In genomic region chr4:102883142-102883541, GRCm38 (mm10) we compare ENCODE assay signal across 22 mouse cellular contexts.
DNase-seq lines count a peak whose midpoint lies in the region; ATAC-seq and TF ChIP-seq lines count a peak whose summit lies in the region.
"Had no signal": no experiment of that assay in that cellular context is flagged by ENCODE, and none has a peak within 500 bp of the region (broad histone marks: within the 10 kb centered on the region; RNA-seq: fewer than 3 reads in every experiment).

No protein-coding gene starts in this region.

- peak; percentile 51 for ATAC-seq in Patski
- no peak for ATAC-seq in forebrain, embryonic 15.5 days (replicated peaks)
- ATAC-seq: forebrain, embryonic 14.5 days; forebrain, postnatal 0 days had no signal

- no peaks in the 10 kb centered on the region for H3K9me3 ChIP-seq in forebrain, embryonic 15.5 days
- H3K9me3 ChIP-seq: embryonic facial prominence, embryonic 13.5 days; embryonic facial prominence, embryonic 15.5 days; forebrain, embryonic 12.5 days had no signal

- no peak overlapping the region for H3K4me3 ChIP-seq in C2C12 (ENCODE audit: insufficient read depth, poor library complexity, severe bottlenecking)
- no peak overlapping the region for H3K4me3 ChIP-seq in forebrain, embryonic 15.5 days
- H3K4me3 ChIP-seq: embryonic facial prominence, embryonic 13.5 days; embryonic facial prominence, embryonic 15.5 days; erythroblast, embryonic 14.5 days; forebrain, embryonic 10.5 days; forebrain, embryonic 12.5 days had no signal

- no peak overlapping the region for H3ac ChIP-seq in C2C12 (ENCODE audit: control insufficient read depth, insufficient read length, low read depth)

- 97% methylated on average over 3 of the region's 3 CpGs for WGBS in forebrain, embryonic 15.5 days

- no peaks in the 10 kb centered on the region for H3K36me3 ChIP-seq in C2C12 (ENCODE audit: control insufficient read depth, insufficient read depth)
- H3K36me3 ChIP-seq in forebrain, embryonic 15.5 days = no peaks in the 10 kb centered on the region
- H3K36me3 ChIP-seq: embryonic facial prominence, embryonic 13.5 days; embryonic facial prominence, embryonic 15.5 days; forebrain, embryonic 12.5 days had no signal

- no peak overlapping the region for H3K9ac ChIP-seq in forebrain, embryonic 15.5 days (replicated peaks)
- H3K9ac ChIP-seq: embryonic facial prominence, embryonic 13.5 days; embryonic facial prominence, embryonic 15.5 days; forebrain, embryonic 12.5 days; forebrain, postnatal 0 days had no signal

- H3K79me2 ChIP-seq in C2C12 (ENCODE audit: control insufficient read depth, insufficient read depth) = no peaks in the 10 kb centered on the region

- TF ChIP-seq CTCF in C2C12 (IDR thresholded peaks at IDR 0.05; ENCODE audit: control insufficient read depth, insufficient read depth, insufficient read length) (no peak), Patski (IDR thresholded peaks at IDR 0.05) (no peak)

- H3K4me1 ChIP-seq in forebrain, embryonic 15.5 days = no peaks in the 10 kb centered on the region
- H3K4me1 ChIP-seq: embryonic facial prominence, embryonic 13.5 days; embryonic facial prominence, embryonic 15.5 days; forebrain, embryonic 10.5 days; forebrain, embryonic 12.5 days had no signal

- H3K4me2 ChIP-seq in forebrain, embryonic 15.5 days (replicated peaks) = no peak overlapping the region
- H3K4me2 ChIP-seq: embryonic facial prominence, embryonic 13.5 days; embryonic facial prominence, embryonic 15.5 days; forebrain, embryonic 12.5 days had no signal

- H3K27me3 ChIP-seq in C2C12 (ENCODE audit: control insufficient read depth, insufficient read depth, insufficient read length) = no peaks in the 10 kb centered on the region
- H3K27me3 ChIP-seq in Patski = no peaks in the 10 kb centered on the region
- no peaks in the 10 kb centered on the region for H3K27me3 ChIP-seq in forebrain, embryonic 15.5 days
- H3K27me3 ChIP-seq: embryonic facial prominence, embryonic 13.5 days; embryonic facial prominence, embryonic 15.5 days; forebrain, embryonic 12.5 days had no signal

- POLR2A ChIA-PET in Patski (lab: Charles Lee) = no interaction called here

- CTCF ChIA-PET in Patski (lab: Charles Lee) = interaction anchor here (1.6 kb wide), 1 partner anchor 12 kb away, joined by 5 read pairs; no protein-coding TSS in a partner anchor

- peak; percentile 8 for DNase-seq in adrenal gland, postnatal 14 days
- no peak for DNase-seq in adrenal gland, postnatal 25 days
- DNase-seq in 3T3-L1 (ENCODE audit: low read depth, low spot score) (peak; percentile 79), Patski (ENCODE audit: low read depth, low spot score) (peak; percentile 15)
- DNase-seq in cerebellum, postnatal 10 days = no peak
- DNase-seq: adrenal gland, postnatal 10 days; B cell, adult 2 months; cerebellum, adult 11 months; cerebellum, adult 18-20 months; cerebellum, adult 8-10 months; cerebellum, adult 9-11 months; cerebellum, postnatal 25 days; embryo, embryonic 11 days; forebrain, postnatal 0 days had no signal

- in situ Hi-C loops in Patski (cut with MboI; ENCODE audit: low pct_unique_long_range_greater_than_20kb) = no loop called here

- no peak overlapping the region for H3K27ac ChIP-seq in forebrain, embryonic 15.5 days (replicated peaks)
- H3K27ac ChIP-seq: embryonic facial prominence, embryonic 13.5 days; embryonic facial prominence, embryonic 15.5 days; forebrain, embryonic 10.5 days; forebrain, embryonic 12.5 days had no signal

- H3K79me3 ChIP-seq in C2C12 (ENCODE audit: low read depth) = no peaks in the 10 kb centered on the region

TF ChIP-seq in C2C12, 6 proteins besides CTCF, POLR2A, EP300 and RAD21:
- TF ChIP-seq CEBPB (IDR thresholded peaks at IDR 0.05; ENCODE audit: low read depth) (no peak), USF1 (IDR thresholded peaks at IDR 0.05; ENCODE audit: low read depth) (no peak), FOSL1 (IDR thresholded peaks at IDR 0.05; ENCODE audit: insufficient read depth, low read length, poor library complexity, severe bottlenecking) (peak; percentile 18), MYOG (IDR thresholded peaks at IDR 0.05; ENCODE audit: control insufficient read depth, extremely low read depth, insufficient read length) (no peak)

Comparison
In these comparisons a context has a peak if more than half of its experiments do, and no peak if none do; other contexts are left out.
1. DNase-seq: peak in adrenal gland, postnatal 14 days (single experiment), 3T3-L1 (single experiment) and Patski (single experiment); none in adrenal gland, postnatal 25 days (single experiment) and cerebellum, postnatal 10 days (0 of 2).